Mouse (Mus musculus): ENCODE measurements at regions not wholly inside any gene's neighbourhood (a gene's known extent, or its start where the extent isn't known, plus 50 kb on each side); places are given as distances from the start of the nearest gene placed in this dataset.

- DNase-seq (ENCODE audit: extremely low read depth, low read depth, low spot score): no peak
Observed at GRCm38 (mm10) chr1:77102421-77103133, 412.3 kb downstream of the Epha4 start.

GRCm38 (mm10) chr1:77109861-77110785 lies 404.8 kb downstream of the Epha4 start:
- DNase-seq (ENCODE audit: extremely low read depth, low read depth, low spot score): no peak

GRCm38 (mm10) chr1:77128411-77128810 lies 386.5 kb downstream of the Epha4 start:
- DNase-seq (ENCODE audit: extremely low read depth, low read depth, low spot score): no peak

GRCm38 (mm10) chr1:77137663-77138062 lies 377.2 kb downstream of the Epha4 start:
- DNase-seq (ENCODE audit: extremely low read depth, low read depth, low spot score): no peak

- DNase-seq (ENCODE audit: extremely low read depth, low read depth, low spot score): no peak
Observed at GRCm38 (mm10) chr1:77140906-77141305, 374.0 kb downstream of the Epha4 start.

- no peak for DNase-seq (ENCODE audit: extremely low read depth, low read depth, low spot score)
Observed at GRCm38 (mm10) chr1:77148052-77148451, 366.8 kb downstream of the Epha4 start.

DNA sequence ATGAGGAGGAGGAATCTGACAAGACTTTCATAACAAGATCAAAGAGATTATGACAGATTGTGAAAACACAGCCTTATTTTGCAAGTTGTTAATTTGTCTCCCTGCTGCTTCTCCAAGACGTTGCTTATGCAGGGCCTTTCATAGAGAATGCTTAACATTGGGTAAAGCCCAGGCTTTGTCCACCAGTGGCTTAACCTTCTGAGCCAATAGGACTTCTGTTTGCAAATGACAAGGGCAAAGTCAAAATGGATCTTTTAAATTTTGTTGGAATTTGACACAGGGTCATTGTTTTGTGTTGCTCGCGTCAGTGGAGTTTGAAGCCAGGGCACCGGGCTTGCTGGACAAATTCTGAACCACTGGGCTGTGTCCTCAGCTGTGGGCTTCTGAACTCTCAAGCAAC lies 346.6 kb downstream of the Epha4 start:
- peak; percentile 47 for DNase-seq (ENCODE audit: extremely low read depth, low read depth, low spot score)

DNA sequence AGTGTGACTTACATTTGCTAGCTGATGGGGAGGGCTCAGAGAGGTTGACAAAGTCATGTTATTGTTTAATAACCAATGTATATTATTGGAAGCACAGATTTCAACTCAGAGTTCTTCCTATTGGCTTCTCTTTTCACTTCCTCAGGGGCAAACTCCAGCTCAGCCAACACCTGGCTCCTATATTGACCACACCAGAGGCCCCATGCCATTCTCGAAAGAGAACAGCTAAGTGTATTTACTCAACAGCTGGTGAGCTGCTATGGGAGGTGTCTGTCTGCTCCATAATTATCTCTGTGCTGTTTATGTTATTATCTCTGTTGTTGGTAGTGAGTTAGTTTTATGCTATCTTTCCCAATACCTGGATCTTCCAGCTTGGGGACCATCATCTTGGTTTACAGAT lies 342.4 kb downstream of the Epha4 start:
- no peak for DNase-seq (ENCODE audit: extremely low read depth, low read depth, low spot score)

DNA sequence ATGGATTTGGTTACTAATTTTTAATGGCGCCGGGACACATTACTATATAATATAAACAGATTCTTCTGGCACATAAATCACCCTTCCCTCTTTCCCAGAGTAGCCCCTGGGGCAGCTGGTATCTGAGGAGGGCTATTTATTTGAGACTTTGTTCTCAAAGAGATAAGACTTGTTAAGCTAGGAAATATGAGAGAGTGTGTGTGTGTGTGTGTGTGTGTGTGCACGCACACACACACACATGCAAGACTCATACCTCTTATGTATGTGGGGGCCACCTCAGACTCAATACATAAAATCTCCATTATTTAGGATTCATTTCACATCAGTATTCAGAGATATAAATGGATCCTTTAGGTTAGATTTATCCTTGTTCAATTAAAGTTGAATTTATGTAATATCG lies 340.1 kb downstream of the Epha4 start:
- DNase-seq (ENCODE audit: extremely low read depth, low read depth, low spot score): no peak

GRCm38 (mm10) chr1:77175214-77175613 lies 339.7 kb downstream of the Epha4 start:
- no peak for DNase-seq (ENCODE audit: extremely low read depth, low read depth, low spot score)

DNA sequence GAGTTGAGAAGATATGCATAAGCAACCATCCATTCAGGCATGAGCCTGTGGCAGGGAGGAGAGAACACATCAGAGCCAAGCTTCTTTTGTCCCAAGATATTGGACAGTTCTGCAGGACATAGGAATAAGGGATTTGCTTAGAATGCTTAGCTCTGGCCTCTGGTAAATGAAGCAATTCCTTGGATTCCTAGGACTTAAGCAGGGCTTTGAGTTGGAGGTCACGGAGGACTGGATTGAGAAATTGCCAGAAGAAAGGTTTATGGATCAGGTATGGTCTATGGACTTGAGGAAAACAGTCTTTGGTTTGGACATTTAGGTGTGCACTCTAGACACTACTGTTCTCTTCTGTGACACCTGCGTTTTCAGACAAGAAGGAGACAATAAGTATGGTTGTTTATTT lies 338.4 kb downstream of the Epha4 start:
- no peak for DNase-seq (ENCODE audit: extremely low read depth, low read depth, low spot score)

DNA sequence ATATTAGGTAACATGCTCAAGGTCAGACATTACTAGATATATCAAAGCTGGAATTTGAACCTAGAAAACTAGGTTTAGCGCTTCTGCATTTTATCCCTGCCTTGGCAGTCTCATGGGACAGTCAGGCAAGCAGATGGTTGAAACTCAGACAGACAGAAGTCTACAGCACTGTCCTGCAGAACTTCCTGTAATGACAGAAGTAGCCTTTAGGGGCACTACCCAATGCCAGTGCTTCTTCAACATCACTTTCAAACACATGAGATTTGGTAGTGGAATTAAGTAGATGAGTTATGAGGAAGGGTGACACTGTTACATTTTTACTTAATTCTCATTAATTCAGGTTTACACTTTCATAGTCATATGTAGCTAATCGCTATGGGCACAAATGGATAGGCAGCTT lies 330.9 kb downstream of the Epha4 start:
- DNase-seq (ENCODE audit: extremely low read depth, low read depth, low spot score): no peak

DNA sequence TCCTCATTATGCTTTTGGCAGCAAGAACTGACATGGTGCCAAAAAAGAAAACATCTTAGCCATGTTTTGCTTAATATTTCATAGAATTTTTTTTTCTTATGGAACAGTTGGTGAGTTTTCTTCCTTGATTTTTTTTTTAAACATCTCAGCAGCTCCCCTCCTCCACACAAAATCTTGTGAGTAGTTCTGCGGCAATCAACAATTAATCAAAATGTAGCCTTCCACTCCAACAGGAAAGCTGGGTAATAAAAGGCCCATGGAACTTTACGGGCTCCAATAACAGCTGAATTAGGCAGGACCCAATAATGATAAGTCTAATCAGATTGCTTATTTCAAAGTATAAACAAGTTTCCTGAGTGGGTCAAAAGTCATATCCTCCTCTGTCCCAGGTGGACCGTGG lies 324.7 kb downstream of the Epha4 start:
- DNase-seq (ENCODE audit: extremely low read depth, low read depth, low spot score): no peak

- no peak for DNase-seq (ENCODE audit: extremely low read depth, low read depth, low spot score)
Observed at GRCm38 (mm10) chr1:77201321-77201917, 313.5 kb downstream of the Epha4 start.

DNA sequence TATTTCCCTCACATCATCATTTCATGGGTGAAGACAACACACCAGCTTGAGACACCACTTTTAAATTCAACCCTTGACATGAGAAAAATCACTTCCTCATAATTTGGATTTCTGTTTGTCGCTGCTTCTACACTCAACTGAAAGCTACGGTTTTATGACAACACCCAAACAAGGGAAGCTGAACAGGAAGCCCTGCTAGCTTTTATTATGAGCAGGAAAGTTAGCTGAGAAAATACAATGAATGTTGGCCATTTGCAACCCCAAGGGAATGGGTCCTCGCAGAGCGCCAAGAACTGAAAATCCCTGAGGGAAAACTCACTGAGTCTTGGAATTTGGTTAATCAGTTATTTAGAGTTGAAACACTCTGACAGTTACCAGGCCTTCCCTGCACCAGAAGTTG lies 311.9 kb downstream of the Epha4 start:
- no peak for DNase-seq (ENCODE audit: extremely low read depth, low read depth, low spot score)

GRCm38 (mm10) chr1:77206535-77206934 lies 308.4 kb downstream of the Epha4 start:
- DNase-seq (ENCODE audit: extremely low read depth, low read depth, low spot score): no peak

- DNase-seq (ENCODE audit: extremely low read depth, low read depth, low spot score): peak; percentile 25
Observed at GRCm38 (mm10) chr1:77209395-77209794, 305.5 kb downstream of the Epha4 start.

GRCm38 (mm10) chr1:77213462-77214098 lies 301.3 kb downstream of the Epha4 start:
- no peak for DNase-seq (ENCODE audit: extremely low read depth, low read depth, low spot score)

GRCm38 (mm10) chr1:77219488-77220321 lies 295.2 kb downstream of the Epha4 start:
- no peak for DNase-seq (ENCODE audit: extremely low read depth, low read depth, low spot score)

DNA sequence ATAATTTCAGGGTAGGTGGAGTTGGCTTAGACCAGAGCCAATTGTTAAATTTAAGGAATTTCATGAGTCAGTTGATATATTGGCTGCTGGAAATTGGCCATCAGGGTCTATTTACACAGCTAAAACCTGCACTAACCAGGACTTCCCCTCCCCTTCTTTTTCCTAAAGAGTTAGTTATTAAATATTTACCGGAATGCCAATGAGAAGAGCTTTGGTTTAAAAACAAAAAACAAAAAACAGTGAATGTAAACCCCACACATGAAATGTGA lies 294.6 kb downstream of the Epha4 start:
- no peak for DNase-seq (ENCODE audit: extremely low read depth, low read depth, low spot score)

- DNase-seq (ENCODE audit: extremely low read depth, low read depth, low spot score): no peak
Observed at GRCm38 (mm10) chr1:77220783-77221182, 294.1 kb downstream of the Epha4 start.
